Mouse (Mus musculus): ENCODE data around the gene Spcs3. TPM values are rescaled to one million over a fixed set of nuclear protein-coding genes. Genes with fewer than 3 reads are reported as not detected.

Gene Spcs3
- total and polyA plus RNA-seq, 2 experiments from 2014 or later, result 39.3 to 48.5 TPM

DNA sequence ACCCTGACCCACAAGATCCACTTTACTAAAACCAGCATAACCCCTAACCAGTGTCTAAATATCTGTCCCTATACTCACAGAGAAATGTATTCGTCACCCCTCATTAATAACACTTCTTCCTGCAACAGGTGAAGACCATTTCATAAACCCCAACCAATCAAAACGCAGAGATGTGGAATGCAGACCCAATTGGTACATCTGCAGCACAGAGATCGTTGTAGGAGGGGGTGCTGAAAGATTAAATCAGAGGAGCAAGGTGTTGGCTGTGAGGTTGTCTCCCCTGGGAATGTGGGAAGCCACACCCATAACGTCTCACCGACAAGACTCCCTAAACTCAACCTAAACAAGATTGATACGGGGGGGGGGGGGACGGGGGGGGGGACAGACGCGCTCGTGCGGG is 21.0 kb downstream of the Spcs3 start:
- DNase-seq (peak; percentile 81), ATAC-seq (peak; percentile 84)
- no peaks in the 10 kb centered on the region for H3K4me1 ChIP-seq (ENCODE audit: insufficient read depth)
- WGBS, result 2% methylated on average over 11 of the region's 11 CpGs
- H3K36me3 ChIP-seq (ENCODE audit: insufficient read depth), result no peaks in the 10 kb centered on the region
- H3K9me3 ChIP-seq (ENCODE audit: low read length), result no peaks in the 10 kb centered on the region
- H3K4me3 ChIP-seq (ENCODE audit: low read depth, low read length), result peak overlapping the region; percentile 43
- H3K4me2 ChIP-seq (ENCODE audit: low read depth), result peak overlapping the region; percentile 61
- H3K9ac ChIP-seq, result peak overlapping the region; percentile 69; the same call in 1 of the 2 replicates
- no peaks in the 10 kb centered on the region for H3K27me3 ChIP-seq (ENCODE audit: insufficient read depth, low read length)
- TF ChIP-seq CTCF (IDR thresholded peaks at IDR 0.05; ENCODE audit: low read depth), result no peak
- peak overlapping the region; percentile 51 for H3K27ac ChIP-seq (ENCODE audit: low read depth, low read length)

DNA sequence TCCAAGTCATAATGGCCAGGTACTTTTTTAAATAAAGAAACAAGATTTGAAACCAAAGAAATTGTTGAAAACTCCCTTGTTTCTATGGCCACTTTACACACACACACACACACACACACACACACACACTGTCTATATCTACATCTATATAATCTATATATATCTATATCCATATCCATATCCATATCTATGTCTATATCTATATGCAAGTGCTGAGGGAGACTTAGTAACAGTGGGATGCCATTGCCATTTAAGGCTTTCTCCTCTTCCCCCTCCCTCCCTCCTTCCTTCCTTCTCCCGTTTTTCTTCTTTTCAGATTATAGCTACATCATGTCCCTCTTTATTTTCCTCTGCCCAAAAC is 21.7 kb downstream of the Spcs3 start:
- H3K9me3 ChIP-seq (ENCODE audit: low read length), result no peaks in the 10 kb centered on the region
- H3K9ac ChIP-seq, result peak overlapping the region; percentile 43; the same call in 1 of the 2 replicates
- no peak for DNase-seq
- H3K27me3 ChIP-seq (ENCODE audit: insufficient read depth, low read length), result no peaks in the 10 kb centered on the region
- peak overlapping the region; percentile 43; the same call in 1 of the 2 replicates for H3K4me3 ChIP-seq (ENCODE audit: low read depth, low read length)
- H3K36me3 ChIP-seq (ENCODE audit: insufficient read depth), result no peaks in the 10 kb centered on the region
- H3K27ac ChIP-seq (ENCODE audit: low read depth, low read length), result peak overlapping the region; percentile 51; the same call in 1 of the 2 replicates
- 14% methylated on average over 1 of the region's 1 CpGs for WGBS
- peak overlapping the region; percentile 61 for H3K4me2 ChIP-seq (ENCODE audit: low read depth)
- no peak for TF ChIP-seq CTCF (IDR thresholded peaks at IDR 0.05; ENCODE audit: low read depth)
- ATAC-seq, result peak; percentile 2; the same call in 1 of the 2 replicates
- H3K4me1 ChIP-seq (ENCODE audit: insufficient read depth), result no peaks in the 10 kb centered on the region

DNA sequence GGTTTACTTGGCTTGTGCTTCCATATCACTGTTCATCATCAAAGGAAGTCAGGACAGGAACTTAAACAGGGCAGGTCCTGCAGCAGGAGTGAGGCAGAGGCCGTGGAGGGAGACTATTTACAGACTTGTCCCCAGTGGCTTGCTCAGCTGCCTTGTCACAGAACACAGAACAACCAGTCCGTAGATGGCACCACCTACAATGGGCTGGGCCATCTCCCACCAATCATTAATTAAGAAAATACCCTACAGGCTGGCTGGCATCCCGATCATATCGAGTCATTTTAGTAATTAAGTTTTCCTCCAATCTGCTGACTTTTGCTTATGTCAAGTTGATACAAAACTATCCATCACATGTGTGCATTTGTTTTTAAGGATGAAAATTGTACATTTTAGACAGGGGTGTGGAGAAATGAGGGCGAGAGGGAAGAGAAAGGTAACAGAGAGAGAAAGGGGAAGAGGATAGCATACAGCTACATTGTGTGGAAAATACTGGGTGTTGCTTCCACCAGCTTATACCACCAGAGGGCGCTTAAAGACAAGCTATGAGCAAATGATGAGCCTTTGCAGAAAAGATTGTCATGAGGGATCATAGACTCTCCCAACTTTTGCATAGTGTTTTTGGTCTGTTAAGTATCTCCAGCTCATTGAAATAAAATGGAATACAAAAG is 22.2 kb downstream of the Spcs3 start:
- Histone ChIP-seq H3K4me3 (ENCODE audit: low read depth, low read length) (0 out of 2 replicates have a peak overlapping the region, but pooled peaks have one; percentile 14), H3K9ac (no peak overlapping the region), H3K4me1 (ENCODE audit: insufficient read depth) (no peaks in the 10 kb centered on the region), H3K4me2 (ENCODE audit: low read depth) (no peak overlapping the region), H3K27me3 (ENCODE audit: insufficient read depth, low read length) (no peaks in the 10 kb centered on the region), H3K9me3 (ENCODE audit: low read length) (no peaks in the 10 kb centered on the region), H3K36me3 (ENCODE audit: insufficient read depth) (no peaks in the 10 kb centered on the region), H3K27ac (ENCODE audit: low read depth, low read length) (no peak overlapping the region)
- TF ChIP-seq CTCF (IDR thresholded peaks at IDR 0.05; ENCODE audit: low read depth), result peak; percentile 91
- 29% methylated on average over 6 of the region's 6 CpGs for WGBS
- DNase-seq, result peak; percentile 94
- ATAC-seq, result peak; percentile 61

DNA sequence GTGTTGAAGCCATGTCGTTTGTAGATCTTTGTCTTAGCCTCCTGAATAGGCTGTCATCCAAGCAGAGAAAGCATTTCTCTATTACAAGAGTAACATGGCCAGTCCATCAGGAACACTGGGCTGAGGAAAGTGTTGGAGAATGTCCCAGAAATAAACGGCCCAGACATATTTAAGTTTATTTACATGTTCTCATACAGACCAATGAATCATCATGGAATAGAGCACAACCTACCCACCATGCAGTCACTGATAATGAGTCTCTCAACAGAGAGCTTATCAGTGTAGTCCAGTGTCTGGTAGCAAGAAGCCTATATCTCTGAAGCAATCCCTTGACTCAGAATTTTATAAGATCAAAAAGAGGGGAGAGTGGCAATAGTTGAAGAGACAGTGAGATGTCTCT is 24.7 kb downstream of the Spcs3 start:
- TF ChIP-seq CTCF (IDR thresholded peaks at IDR 0.05; ENCODE audit: low read depth), result no peak
- Histone ChIP-seq H3K9me3 (ENCODE audit: low read length) (no peaks in the 10 kb centered on the region), H3K4me1 (ENCODE audit: insufficient read depth) (no peaks in the 10 kb centered on the region), H3K27ac (ENCODE audit: low read depth, low read length) (no peak overlapping the region), H3K36me3 (ENCODE audit: insufficient read depth) (no peaks in the 10 kb centered on the region), H3K4me3 (ENCODE audit: low read depth, low read length) (no peak overlapping the region), H3K9ac (no peak overlapping the region), H3K27me3 (ENCODE audit: insufficient read depth, low read length) (no peaks in the 10 kb centered on the region), H3K4me2 (ENCODE audit: low read depth) (no peak overlapping the region)
- ATAC-seq (no peak), DNase-seq (no peak)
- 49% methylated on average over 2 of the region's 2 CpGs for WGBS

DNA sequence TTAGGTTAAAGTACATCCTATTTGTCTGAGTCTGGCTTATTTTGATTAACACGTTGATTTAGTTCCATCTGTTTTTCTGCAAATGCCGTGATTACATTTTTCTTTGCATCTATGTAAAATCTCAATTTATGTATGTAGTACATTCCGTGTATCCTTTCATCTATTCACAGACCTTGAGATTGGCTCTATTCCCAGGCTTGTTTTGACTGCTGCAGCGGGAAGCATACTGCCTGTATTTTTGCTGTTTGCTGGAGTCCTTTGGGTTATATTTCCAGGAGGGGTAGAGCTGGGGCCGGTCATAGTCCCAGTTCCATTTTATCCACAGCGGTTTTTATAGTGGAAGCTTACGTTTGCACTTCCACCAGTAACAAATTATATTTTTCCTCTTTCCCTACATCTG is 26.7 kb downstream of the Spcs3 start:
- Histone ChIP-seq H3K27ac (ENCODE audit: low read depth, low read length) (no peak overlapping the region), H3K4me1 (ENCODE audit: insufficient read depth) (no peaks in the 10 kb centered on the region), H3K4me3 (ENCODE audit: low read depth, low read length) (no peak overlapping the region), H3K27me3 (ENCODE audit: insufficient read depth, low read length) (no peaks in the 10 kb centered on the region), H3K36me3 (ENCODE audit: insufficient read depth) (no peaks in the 10 kb centered on the region), H3K9me3 (ENCODE audit: low read length) (no peaks in the 10 kb centered on the region), H3K9ac (no peak overlapping the region), H3K4me2 (ENCODE audit: low read depth) (no peak overlapping the region)
- no peak for TF ChIP-seq CTCF (IDR thresholded peaks at IDR 0.05; ENCODE audit: low read depth)
- 20% methylated on average over 7 of the region's 7 CpGs for WGBS
- DNase-seq (peak; percentile 63), ATAC-seq (peak; percentile 60)

DNA sequence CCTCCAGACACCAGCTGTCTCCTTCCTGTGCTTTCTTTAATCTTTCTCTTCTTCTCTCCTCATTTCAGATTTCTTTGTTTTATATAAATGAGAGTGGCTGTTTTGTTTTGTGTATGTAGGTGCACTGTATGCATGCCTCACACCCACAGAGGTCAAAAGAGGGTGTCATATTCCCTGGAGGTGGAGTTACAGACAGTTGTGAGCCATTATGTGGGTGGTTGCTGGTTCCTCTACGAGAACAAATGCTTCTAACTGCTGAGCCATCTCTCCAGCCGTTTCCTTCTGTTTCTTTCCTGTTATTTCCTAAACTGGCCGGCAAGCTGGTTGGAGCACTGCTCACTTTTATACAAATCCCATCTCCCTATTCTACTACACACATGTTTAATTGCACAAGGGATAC is 35.9 kb downstream of the Spcs3 start:
- TF ChIP-seq CTCF (IDR thresholded peaks at IDR 0.05; ENCODE audit: low read depth), result no peak
- Histone ChIP-seq H3K36me3 (ENCODE audit: insufficient read depth) (no peaks in the 10 kb centered on the region), H3K9me3 (ENCODE audit: low read length) (no peaks in the 10 kb centered on the region), H3K4me1 (ENCODE audit: insufficient read depth) (no peaks in the 10 kb centered on the region), H3K27ac (ENCODE audit: low read depth, low read length) (no peak overlapping the region), H3K4me3 (ENCODE audit: low read depth, low read length) (no peak overlapping the region), H3K27me3 (ENCODE audit: insufficient read depth, low read length) (peaks cover 3% of the 10 kb centered on the region; the same call in 1 of the 2 replicates), H3K9ac (no peak overlapping the region), H3K4me2 (ENCODE audit: low read depth) (no peak overlapping the region)
- DNase-seq, result no peak
- no peak for ATAC-seq
- WGBS, result 52% methylated on average over 3 of the region's 3 CpGs

DNA sequence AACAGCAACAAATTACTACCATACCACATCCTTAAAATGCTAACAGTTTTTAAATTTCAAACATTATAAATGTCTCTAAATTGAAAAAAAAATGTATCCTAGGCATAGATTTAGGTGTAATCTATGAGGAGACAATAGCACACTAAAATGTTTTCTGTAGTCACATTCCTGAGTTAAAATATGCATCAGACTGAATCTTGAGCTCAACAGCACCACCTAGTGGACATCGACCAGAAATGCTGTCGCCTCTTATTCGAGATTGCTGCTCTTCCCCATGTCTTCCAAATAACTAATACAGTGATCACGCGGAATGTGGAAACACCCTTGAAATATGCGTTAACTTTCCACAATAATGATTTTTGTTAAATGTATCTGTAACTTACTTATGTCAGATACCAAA is 36.7 kb downstream of the Spcs3 start:
- Histone ChIP-seq H3K4me3 (ENCODE audit: low read depth, low read length) (no peak overlapping the region), H3K27ac (ENCODE audit: low read depth, low read length) (no peak overlapping the region), H3K4me1 (ENCODE audit: insufficient read depth) (no peaks in the 10 kb centered on the region), H3K4me2 (ENCODE audit: low read depth) (no peak overlapping the region), H3K36me3 (ENCODE audit: insufficient read depth) (no peaks in the 10 kb centered on the region), H3K27me3 (ENCODE audit: insufficient read depth, low read length) (peaks cover 3% of the 10 kb centered on the region; the same call in 1 of the 2 replicates), H3K9ac (no peak overlapping the region), H3K9me3 (ENCODE audit: low read length) (no peaks in the 10 kb centered on the region)
- DNase-seq (peak; percentile 91), ATAC-seq (peak; percentile 58; the same call in 1 of the 2 replicates)
- peak; percentile 91 for TF ChIP-seq CTCF (IDR thresholded peaks at IDR 0.05; ENCODE audit: low read depth)
- 14% methylated on average over 6 of the region's 6 CpGs for WGBS
